Mouse (Mus musculus): ENCODE results near the gene Prkci.

The Prkci gene

GRCm38 (mm10) chr3:30995899-30996687 is 546 bp downstream of the Prkci start:
- DNase-seq (ENCODE audit: low spot score) = peak; percentile 24

GRCm38 (mm10) chr3:30996688-30997014 is 1.1 kb downstream of the Prkci start:
- no peak for DNase-seq (ENCODE audit: low spot score)

- DNase-seq (ENCODE audit: low spot score) = peak; percentile 78
Measured at GRCm38 (mm10) chr3:30999401-31000017, 4.0 kb downstream of the Prkci start.

DNA sequence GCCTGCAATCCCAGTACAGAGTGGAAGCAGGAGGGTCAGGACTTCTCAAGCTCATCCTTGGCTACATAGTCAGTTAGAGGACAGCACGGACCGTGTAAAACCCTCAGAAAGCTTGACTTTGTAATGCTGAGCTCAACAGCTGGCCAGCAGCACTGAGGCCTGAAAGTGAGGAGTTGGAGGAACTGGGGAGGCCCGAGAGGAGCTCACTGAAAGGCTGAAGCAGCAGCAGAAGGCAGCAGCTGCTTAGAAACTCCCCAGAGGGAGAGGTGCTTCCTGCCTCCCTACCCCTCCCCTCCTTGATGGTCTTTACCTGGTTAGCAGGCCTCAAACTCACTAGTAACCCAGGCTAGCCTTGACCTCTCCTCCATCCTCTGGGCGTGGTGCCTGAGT is 4.5 kb downstream of the Prkci start:
- DNase-seq (ENCODE audit: low spot score) = no peak

DNA sequence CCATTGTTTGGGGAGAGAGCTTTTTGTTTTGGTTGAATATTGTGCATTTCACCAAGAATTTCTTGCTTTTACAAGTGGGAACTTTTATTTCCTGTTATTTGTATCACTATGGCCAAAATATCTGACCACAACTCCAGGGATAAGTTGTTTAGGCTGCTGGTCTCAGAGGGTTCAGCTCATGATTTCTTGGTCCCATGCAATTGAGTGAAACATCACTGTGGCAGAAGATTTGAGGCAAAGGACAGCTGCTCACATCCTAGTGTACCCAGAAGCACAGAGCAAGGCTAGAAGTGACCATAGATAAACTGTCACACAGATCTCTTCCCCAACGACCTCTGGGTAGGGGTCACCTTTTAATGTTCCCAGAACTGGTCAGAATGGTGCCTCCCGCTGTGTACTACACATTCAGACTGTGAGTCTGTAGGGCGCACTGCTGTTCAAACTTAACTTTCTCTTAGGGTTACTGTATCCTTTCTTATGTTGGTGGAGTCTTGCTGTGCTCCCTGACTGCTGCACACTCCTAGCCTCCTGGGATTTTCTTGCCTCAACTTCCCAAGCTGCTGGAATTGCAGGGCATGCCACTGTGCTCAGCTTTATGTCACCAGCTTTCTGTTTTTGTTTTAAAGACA is 5.6 kb downstream of the Prkci start:
- no peak for DNase-seq (ENCODE audit: low spot score)

DNA sequence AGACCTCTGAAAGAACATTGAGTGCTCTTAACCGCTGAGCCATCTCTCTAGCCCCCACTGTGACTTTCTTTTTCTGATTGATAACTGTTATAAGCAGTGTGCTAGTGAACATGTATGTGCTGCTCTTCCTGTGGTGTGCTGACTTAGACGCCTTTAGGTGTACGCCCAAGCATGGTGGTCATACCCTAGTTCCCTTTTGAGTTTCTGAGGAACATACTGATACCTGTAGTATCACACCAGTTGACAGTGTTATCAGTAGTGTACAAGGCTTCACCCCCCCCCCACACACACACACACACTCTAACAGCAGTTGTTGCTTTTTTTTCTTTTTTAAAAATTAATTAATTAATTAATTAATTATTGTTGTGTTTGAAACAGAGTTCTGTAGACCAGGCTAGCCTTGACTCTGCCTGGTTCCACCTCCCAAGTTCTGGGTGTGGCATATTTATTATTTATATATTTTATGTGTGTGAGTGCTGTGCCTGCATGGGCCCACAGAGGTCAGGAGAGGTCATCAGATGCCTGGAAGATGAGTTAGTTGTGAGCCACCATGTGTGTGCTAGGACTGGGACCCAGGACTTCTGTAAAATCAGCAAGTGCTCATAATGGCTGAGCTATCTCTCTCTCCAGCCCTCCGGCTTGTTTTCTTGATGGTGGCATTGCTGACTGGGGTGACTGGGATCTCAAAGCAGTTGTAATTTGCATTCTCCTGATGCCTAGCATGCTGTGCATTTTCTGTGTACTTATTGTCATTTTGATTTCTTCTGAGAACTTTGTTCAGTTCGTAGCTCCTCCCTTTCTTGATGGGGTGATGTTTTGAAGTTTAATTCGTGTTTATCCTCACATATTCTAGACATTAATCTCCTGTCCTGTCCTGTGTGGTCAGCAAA is 9.0 kb downstream of the Prkci start:
- no peak for DNase-seq (ENCODE audit: low spot score)

GRCm38 (mm10) chr3:31014374-31014773 is 18.8 kb downstream of the Prkci start:
- DNase-seq (ENCODE audit: low spot score) = no peak

DNA sequence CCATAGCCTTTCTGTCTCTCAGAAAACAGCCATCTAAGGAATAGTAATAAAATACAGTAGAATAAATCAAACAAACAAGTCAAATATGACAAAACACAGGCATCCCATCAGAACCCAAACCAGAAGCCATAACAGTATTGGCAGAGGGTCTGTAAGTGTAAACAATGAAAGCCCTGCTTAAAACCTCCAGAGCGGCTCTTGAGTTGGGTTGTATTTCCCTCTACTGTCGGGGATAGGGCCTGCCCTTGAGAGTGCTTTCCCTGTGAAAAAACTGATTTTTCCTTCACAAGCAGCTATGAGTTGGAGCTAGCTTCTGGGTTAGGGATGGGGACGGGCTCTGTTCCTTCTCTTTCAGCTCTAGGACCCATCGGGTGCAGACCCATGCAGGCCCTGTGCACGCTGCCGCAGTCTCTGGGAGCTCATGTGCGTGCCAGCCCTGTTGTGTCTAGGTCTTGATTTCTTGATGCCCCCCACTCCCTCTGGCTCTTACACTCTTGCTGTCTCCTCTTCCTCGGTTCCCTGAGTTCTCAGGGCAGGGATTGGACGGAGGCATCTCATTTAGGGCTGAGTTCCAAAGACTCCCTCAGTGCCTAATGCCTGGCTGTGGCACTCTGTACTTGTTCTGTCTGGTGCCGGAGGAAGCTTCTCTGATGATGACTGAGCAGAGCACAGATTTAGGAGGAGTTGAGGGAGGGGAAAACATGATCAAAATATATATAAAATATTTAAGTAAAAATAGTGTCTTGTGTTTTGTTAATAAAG is 20.3 kb downstream of the Prkci start:
- no peak for DNase-seq (ENCODE audit: low spot score)

- DNase-seq (ENCODE audit: low spot score) = no peak
Measured at GRCm38 (mm10) chr3:31016594-31017196, 21.1 kb downstream of the Prkci start.

GRCm38 (mm10) chr3:31017652-31018051 is 22.1 kb downstream of the Prkci start:
- DNase-seq (ENCODE audit: low spot score) = no peak

- no peak for DNase-seq (ENCODE audit: low spot score)
Measured at GRCm38 (mm10) chr3:31019287-31019686, 23.7 kb downstream of the Prkci start.

GRCm38 (mm10) chr3:31019793-31020447 is 24.4 kb downstream of the Prkci start:
- DNase-seq (ENCODE audit: low spot score) = no peak

DNA sequence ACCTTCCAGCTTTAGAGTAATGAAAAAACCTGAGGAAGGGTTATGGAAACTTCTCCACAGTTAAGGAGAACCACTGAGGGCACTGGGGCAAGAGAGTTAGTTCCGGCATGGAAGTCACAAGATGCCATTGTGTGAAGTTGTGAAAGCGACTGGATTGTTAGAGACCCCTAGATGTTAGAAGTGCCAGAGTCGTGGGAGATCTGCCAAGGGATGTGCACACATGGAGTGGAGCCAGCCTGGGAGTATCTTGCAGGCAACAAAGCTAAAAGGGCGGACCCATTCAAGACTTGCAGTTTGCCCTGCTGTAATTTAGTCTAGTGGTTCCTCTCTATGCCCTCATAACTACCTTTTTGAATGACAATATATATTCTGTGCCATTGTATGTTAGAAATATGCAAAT is 25.1 kb downstream of the Prkci start:
- DNase-seq (ENCODE audit: low spot score) = no peak

- peak; percentile 77 for DNase-seq (ENCODE audit: low spot score)
Measured at GRCm38 (mm10) chr3:31022895-31023436, 27.4 kb downstream of the Prkci start.

GRCm38 (mm10) chr3:31027718-31028117 is 32.2 kb downstream of the Prkci start:
- no peak for DNase-seq (ENCODE audit: low spot score)

GRCm38 (mm10) chr3:31031621-31032020 is 36.1 kb downstream of the Prkci start:
- DNase-seq (ENCODE audit: low spot score) = no peak

- no peak for DNase-seq (ENCODE audit: low spot score)
Measured at GRCm38 (mm10) chr3:31033644-31034043, 38.1 kb downstream of the Prkci start.

DNA sequence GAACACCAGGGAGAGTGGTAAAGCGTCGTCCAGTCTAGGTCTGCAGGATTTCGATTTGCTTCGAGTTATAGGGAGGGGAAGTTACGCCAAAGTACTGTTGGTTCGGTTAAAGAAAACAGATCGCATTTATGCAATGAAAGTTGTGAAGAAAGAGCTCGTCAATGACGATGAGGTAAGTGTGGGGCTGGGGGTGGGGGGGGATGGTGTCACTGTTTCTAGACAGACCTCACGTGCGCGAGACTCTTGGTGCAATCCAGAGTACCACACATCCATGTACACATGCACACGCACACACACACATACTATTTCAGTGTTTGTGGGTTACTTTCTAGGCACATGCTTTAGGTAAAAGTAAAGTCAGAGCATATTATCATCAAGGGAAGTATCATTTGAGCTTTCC is 42.3 kb downstream of the Prkci start:
- DNase-seq (ENCODE audit: low spot score) = no peak

- peak; percentile 65 for DNase-seq (ENCODE audit: low spot score)
Measured at GRCm38 (mm10) chr3:31038689-31039088, 43.1 kb downstream of the Prkci start.

GRCm38 (mm10) chr3:31042992-31043391 is 47.4 kb downstream of the Prkci start:
- DNase-seq (ENCODE audit: low spot score) = no peak
